Mouse (Mus musculus) embryonic fibroblast, embryonic 13.5 days (primary cell): Measurements from ENCODE around the gene Pcolce2. TPM values are rescaled to one million over a fixed set of nuclear protein-coding genes. Genes with fewer than 3 reads are reported as not detected.
A peak's percentile ranks its signal among the peaks of the same experiment; 100 is the strongest.

Source experiments
- H3K27ac ChIP-seq: 2 replicates; pipeline ENCODE4 v1.5.1; 2012; ENCODE audit warnings: low read length, control low read depth, inconsistent platforms; ENCODE audit not compliant: insufficient read depth
- H3K4me1 ChIP-seq: 2 replicates; pipeline ENCODE4 v1.6.1; 2011; ENCODE audit warnings: low read length; ENCODE audit not compliant: control insufficient read depth, insufficient read depth
- H3K4me3 ChIP-seq: 2 replicates; pipeline ENCODE4 v1.5.1; 2011; ENCODE audit warnings: mild to moderate bottlenecking, control low read depth, low read length; ENCODE audit not compliant: insufficient read depth
- CTCF ChIP-seq: IDR thresholded peaks from 2 replicates; pipeline ENCODE4 v1.5.1; 2011; ENCODE audit warnings: mild to moderate bottlenecking, control low read depth, low read length, moderate library complexity, borderline replicate concordance; ENCODE audit not compliant: insufficient read depth
- POLR2A ChIP-seq: IDR thresholded peaks from 2 replicates; pipeline ENCODE4 v1.6.1; 2011; ENCODE audit warnings: low read depth, mild to moderate bottlenecking, control low read depth, low read length, moderate library complexity
- polyA plus RNA-seq: library from polyadenylated mRNA; stranded (reverse); fragments of >200 nt; gene quantifications from 2 replicates; pipeline ENCODE4 v1.2.4, GENCODE M21; 2011; ENCODE audit warnings: low read depth; ENCODE audit not compliant: missing spikeins, insufficient read length

The Pcolce2 gene
- 6.7 and 7.9 TPM in 2 replicates for polyA plus RNA-seq

DNA sequence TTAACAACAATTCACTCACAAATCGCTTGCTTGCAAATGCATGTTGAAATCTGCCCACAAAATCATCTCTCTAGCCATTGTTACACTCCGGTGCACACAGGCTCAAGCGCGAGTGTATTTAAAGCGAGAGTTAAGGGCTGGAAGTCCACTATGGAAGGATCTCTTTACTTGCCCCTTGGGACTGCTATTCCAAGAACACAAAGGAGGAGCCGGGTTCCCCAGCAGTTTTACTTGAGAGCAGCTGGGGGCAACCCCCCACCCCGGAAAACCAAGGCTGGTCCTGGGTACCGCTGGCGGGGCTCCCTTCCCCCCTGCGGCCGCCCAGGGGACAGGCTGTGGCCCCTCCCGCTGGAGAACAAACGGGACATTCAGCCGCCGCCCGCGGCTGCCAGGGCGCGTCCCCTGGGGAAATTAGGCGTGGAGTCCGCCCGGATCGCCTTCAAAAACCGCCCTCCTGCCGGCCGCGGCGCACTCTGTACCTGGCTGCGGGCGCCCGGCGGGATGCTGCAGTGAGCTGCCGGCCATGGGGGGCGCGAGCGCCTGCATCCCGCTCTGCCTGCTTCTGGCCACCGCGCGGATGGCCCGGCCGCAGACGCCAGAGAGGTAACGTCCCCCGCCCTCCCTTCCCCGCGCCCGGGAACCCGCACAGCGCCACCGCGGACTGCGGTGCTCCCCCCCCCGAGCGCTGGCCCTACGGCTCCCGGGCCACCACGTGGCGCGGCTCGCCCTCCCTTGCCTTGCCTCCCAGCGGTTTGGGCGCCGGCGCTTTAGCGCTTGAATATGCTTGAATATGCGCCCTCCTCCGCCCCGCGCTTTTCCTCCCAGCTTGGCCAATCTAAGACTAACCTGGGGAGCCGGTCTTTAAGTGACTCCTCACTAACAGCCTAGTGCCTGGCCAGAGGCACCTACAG, at the start of gene Pcolce2:
Gene Pcolce2 (plus strand): TSS at position 331 of the 911 bp plus-strand sequence.
- H3K27ac ChIP-seq = no peak within 1 kb of the TSS
- H3K4me1 ChIP-seq = peaks cover 6% of the 10 kb centered on the region
- peak within 1 kb of the TSS; percentile 65 for H3K4me3 ChIP-seq
- TF ChIP-seq CTCF = no peak
- TF ChIP-seq POLR2A = no peak

DNA sequence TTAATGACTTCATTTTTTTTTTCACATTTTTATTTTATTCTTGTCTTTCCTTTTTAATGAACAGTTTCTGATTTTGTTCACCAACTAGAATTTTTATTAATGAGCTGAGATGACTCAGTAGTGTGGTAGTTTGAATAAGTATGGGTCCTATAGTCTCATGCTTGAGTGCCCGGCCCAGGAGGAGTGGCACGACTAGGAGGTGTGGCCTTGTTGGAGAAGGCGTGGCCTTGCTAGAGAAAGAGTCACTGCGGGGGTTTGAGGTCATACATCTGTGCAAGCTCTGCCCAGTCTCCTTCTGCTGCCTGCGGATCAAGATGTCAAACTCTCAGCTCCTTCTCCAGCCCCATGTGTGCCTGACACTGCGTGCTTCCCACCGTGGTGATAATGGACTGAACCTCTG, 49.3 kb upstream of the Pcolce2 start:
- TF ChIP-seq CTCF = no peak
- H3K4me3 ChIP-seq = no peak overlapping the region
- no peaks in the 10 kb centered on the region for H3K4me1 ChIP-seq
- H3K27ac ChIP-seq = no peak overlapping the region

- Histone ChIP-seq H3K4me3 (no peak overlapping the region), H3K27ac (no peak overlapping the region), H3K4me1 (no peaks in the 10 kb centered on the region)
- TF ChIP-seq CTCF (no peak), POLR2A (no peak)
Measured at GRCm38 (mm10) chr9:95594291-95594690, 43.1 kb upstream of the Pcolce2 start.

GRCm38 (mm10) chr9:95597466-95598178, 39.8 kb upstream of the Pcolce2 start:
- no peak for TF ChIP-seq POLR2A
- no peak for TF ChIP-seq CTCF
- Histone ChIP-seq H3K27ac (no peak overlapping the region), H3K4me1 (no peaks in the 10 kb centered on the region), H3K4me3 (no peak overlapping the region)

GRCm38 (mm10) chr9:95598179-95598721, 39.2 kb upstream of the Pcolce2 start:
- H3K4me3 ChIP-seq = no peak overlapping the region

GRCm38 (mm10) chr9:95599399-95599798, 38.0 kb upstream of the Pcolce2 start:
- TF ChIP-seq CTCF (no peak), POLR2A (no peak)
- no peaks in the 10 kb centered on the region for H3K4me1 ChIP-seq
- no peak overlapping the region for H3K27ac ChIP-seq
- H3K4me3 ChIP-seq = no peak overlapping the region

More at GRCm38 (mm10) chr9:95598179-95598721, 39.2 kb upstream of the Pcolce2 start:
- H3K4me1 ChIP-seq = no peaks in the 10 kb centered on the region
- no peak overlapping the region for H3K27ac ChIP-seq
- no peak for TF ChIP-seq CTCF
- no peak for TF ChIP-seq POLR2A

DNA sequence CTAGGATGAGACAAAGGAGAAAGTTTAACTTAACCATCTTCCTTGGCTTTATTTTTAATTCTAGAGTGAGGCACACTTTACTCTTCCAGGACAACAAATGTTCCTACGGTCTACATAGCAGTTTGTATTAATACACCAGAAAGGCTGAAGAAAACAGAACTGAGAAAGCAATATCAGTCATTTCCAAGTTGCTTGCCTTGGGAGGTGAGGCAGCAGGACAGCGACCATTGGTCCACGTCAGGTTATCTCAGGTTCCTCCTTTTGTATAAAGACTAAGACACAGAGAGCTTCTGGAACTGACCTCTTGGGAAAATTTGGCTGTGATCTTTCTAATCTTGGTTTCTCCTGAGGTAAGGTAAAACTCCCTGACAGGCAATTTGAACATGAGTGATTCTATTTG, 34.6 kb upstream of the Pcolce2 start:
- Histone ChIP-seq H3K4me3 (no peak overlapping the region), H3K27ac (no peak overlapping the region), H3K4me1 (no peaks in the 10 kb centered on the region)
- TF ChIP-seq CTCF = no peak

GRCm38 (mm10) chr9:95603316-95603715, 34.1 kb upstream of the Pcolce2 start:
- no peak for TF ChIP-seq POLR2A
- TF ChIP-seq CTCF = no peak
- no peak overlapping the region for H3K27ac ChIP-seq
- H3K4me1 ChIP-seq = no peaks in the 10 kb centered on the region
- no peak overlapping the region for H3K4me3 ChIP-seq

- TF ChIP-seq CTCF = no peak
- no peak for TF ChIP-seq POLR2A
- no peaks in the 10 kb centered on the region for H3K4me1 ChIP-seq
- H3K4me3 ChIP-seq = no peak overlapping the region
- no peak overlapping the region for H3K27ac ChIP-seq
Measured at GRCm38 (mm10) chr9:95607196-95607595, 30.2 kb upstream of the Pcolce2 start.

DNA sequence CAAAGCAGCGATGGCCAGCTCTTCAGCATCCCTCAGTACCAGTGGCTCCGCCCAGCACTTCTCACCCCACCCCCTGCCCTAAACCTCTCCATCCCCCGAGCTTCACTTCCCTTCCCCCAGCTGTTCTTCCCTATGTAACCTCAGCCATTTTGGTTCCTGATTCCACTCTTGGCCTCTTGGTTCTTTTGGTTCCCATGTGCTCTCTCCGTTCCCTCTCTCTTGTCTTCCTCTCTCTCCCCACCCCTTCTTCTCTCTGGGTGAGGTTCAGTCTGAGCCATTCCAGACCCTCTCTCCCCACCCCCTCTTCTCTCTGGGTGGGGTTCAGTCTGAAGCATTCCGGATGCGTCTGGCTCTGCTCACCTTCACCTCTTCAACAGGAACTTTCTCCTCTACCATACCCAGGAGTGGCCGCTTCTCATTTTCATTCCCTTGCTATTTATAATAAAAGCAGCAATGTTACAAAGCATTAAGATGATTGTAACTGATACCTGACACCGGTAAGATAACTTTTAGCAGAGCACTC, 25.1 kb upstream of the Pcolce2 start:
- Histone ChIP-seq H3K4me1 (no peaks in the 10 kb centered on the region), H3K27ac (no peak overlapping the region), H3K4me3 (no peak overlapping the region)
- TF ChIP-seq CTCF = no peak
- TF ChIP-seq POLR2A = no peak
